Mouse (Mus musculus): Measurements from ENCODE around the gene Dapl1. TPM values are rescaled to one million over a fixed set of nuclear protein-coding genes. Genes with fewer than 3 reads are reported as not detected.
A peak's percentile ranks its signal among the peaks of the same experiment; 100 is the strongest.

Dapl1 gene
- polyA plus RNA-seq, 1 experiment, result 3.5 TPM

- H3K27ac ChIP-seq (ENCODE audit: control insufficient read depth, insufficient read depth, low read depth, low read length), result no peak overlapping the region
- H3K27me3 ChIP-seq (ENCODE audit: control insufficient read depth, insufficient read depth, low read length), result no peaks in the 10 kb centered on the region
- TF ChIP-seq POLR2A (IDR thresholded peaks at IDR 0.05; ENCODE audit: control insufficient read depth, low read depth, low read length), result no peak
- TF ChIP-seq CTCF (IDR thresholded peaks at IDR 0.05; ENCODE audit: control insufficient read depth, insufficient read depth, insufficient replicate concordance, low read depth, low read length), result no peak
- no peaks in the 10 kb centered on the region for H3K4me1 ChIP-seq (ENCODE audit: control insufficient read depth, insufficient read depth, low read length)
- H3K36me3 ChIP-seq (ENCODE audit: control insufficient read depth, insufficient read depth, low read length), result no peaks in the 10 kb centered on the region
- no peak overlapping the region for H3K4me3 ChIP-seq (ENCODE audit: control insufficient read depth, low read depth, low read length)
These were observed 20.8 kb upstream of the Dapl1 start for GRCm38 (mm10) chr2:59463428-59464182.

- H3K27me3 ChIP-seq (ENCODE audit: control insufficient read depth, insufficient read depth, low read length), result no peaks in the 10 kb centered on the region
- TF ChIP-seq POLR2A (IDR thresholded peaks at IDR 0.05; ENCODE audit: control insufficient read depth, low read depth, low read length), result no peak
- no peak for TF ChIP-seq CTCF (IDR thresholded peaks at IDR 0.05; ENCODE audit: control insufficient read depth, insufficient read depth, insufficient replicate concordance, low read depth, low read length)
- no peaks in the 10 kb centered on the region for H3K36me3 ChIP-seq (ENCODE audit: control insufficient read depth, insufficient read depth, low read length)
These were observed 18.8 kb upstream of the Dapl1 start for GRCm38 (mm10) chr2:59465671-59466070.

GRCm38 (mm10) chr2:59466358-59466757 lies 18.1 kb upstream of the Dapl1 start:
- Histone ChIP-seq H3K4me3 (ENCODE audit: control insufficient read depth, low read depth, low read length) (no peak overlapping the region), H3K4me1 (ENCODE audit: control insufficient read depth, insufficient read depth, low read length) (peaks cover 2% of the 10 kb centered on the region; the same call in 1 of the 2 replicates), H3K36me3 (ENCODE audit: control insufficient read depth, insufficient read depth, low read length) (no peaks in the 10 kb centered on the region), H3K27me3 (ENCODE audit: control insufficient read depth, insufficient read depth, low read length) (no peaks in the 10 kb centered on the region), H3K27ac (ENCODE audit: control insufficient read depth, insufficient read depth, low read depth, low read length) (no peak overlapping the region)
- TF ChIP-seq POLR2A (IDR thresholded peaks at IDR 0.05; ENCODE audit: control insufficient read depth, low read depth, low read length), result no peak
- no peak for TF ChIP-seq CTCF (IDR thresholded peaks at IDR 0.05; ENCODE audit: control insufficient read depth, insufficient read depth, insufficient replicate concordance, low read depth, low read length)

More at GRCm38 (mm10) chr2:59465671-59466070, 18.8 kb upstream of the Dapl1 start:
- Histone ChIP-seq H3K4me3 (ENCODE audit: control insufficient read depth, low read depth, low read length) (no peak overlapping the region), H3K4me1 (ENCODE audit: control insufficient read depth, insufficient read depth, low read length) (peaks cover 1% of the 10 kb centered on the region; the same call in 1 of the 2 replicates), H3K27ac (ENCODE audit: control insufficient read depth, insufficient read depth, low read depth, low read length) (no peak overlapping the region)

GRCm38 (mm10) chr2:59467085-59467484 lies 17.4 kb upstream of the Dapl1 start:
- Histone ChIP-seq H3K36me3 (ENCODE audit: control insufficient read depth, insufficient read depth, low read length) (no peaks in the 10 kb centered on the region), H3K4me3 (ENCODE audit: control insufficient read depth, low read depth, low read length) (no peak overlapping the region), H3K27ac (ENCODE audit: control insufficient read depth, insufficient read depth, low read depth, low read length) (no peak overlapping the region), H3K4me1 (ENCODE audit: control insufficient read depth, insufficient read depth, low read length) (peaks cover 2% of the 10 kb centered on the region; the same call in 1 of the 2 replicates), H3K27me3 (ENCODE audit: control insufficient read depth, insufficient read depth, low read length) (no peaks in the 10 kb centered on the region)
- no peak for TF ChIP-seq CTCF (IDR thresholded peaks at IDR 0.05; ENCODE audit: control insufficient read depth, insufficient read depth, insufficient replicate concordance, low read depth, low read length)
- TF ChIP-seq POLR2A (IDR thresholded peaks at IDR 0.05; ENCODE audit: control insufficient read depth, low read depth, low read length), result no peak

- Histone ChIP-seq H3K27me3 (ENCODE audit: control insufficient read depth, insufficient read depth, low read length) (no peaks in the 10 kb centered on the region), H3K27ac (ENCODE audit: control insufficient read depth, insufficient read depth, low read depth, low read length) (no peak overlapping the region), H3K36me3 (ENCODE audit: control insufficient read depth, insufficient read depth, low read length) (no peaks in the 10 kb centered on the region), H3K4me3 (ENCODE audit: control insufficient read depth, low read depth, low read length) (peak overlapping the region; percentile 17), H3K4me1 (ENCODE audit: control insufficient read depth, insufficient read depth, low read length) (peaks cover 2% of the 10 kb centered on the region; the same call in 1 of the 2 replicates)
- no peak for TF ChIP-seq POLR2A (IDR thresholded peaks at IDR 0.05; ENCODE audit: control insufficient read depth, low read depth, low read length)
These were observed 16.5 kb upstream of the Dapl1 start for GRCm38 (mm10) chr2:59467976-59468375.

- H3K4me1 ChIP-seq (ENCODE audit: control insufficient read depth, insufficient read depth, low read length), result peaks cover 2% of the 10 kb centered on the region; the same call in 1 of the 2 replicates
- H3K36me3 ChIP-seq (ENCODE audit: control insufficient read depth, insufficient read depth, low read length), result no peaks in the 10 kb centered on the region
- no peak for TF ChIP-seq POLR2A (IDR thresholded peaks at IDR 0.05; ENCODE audit: control insufficient read depth, low read depth, low read length)
- TF ChIP-seq CTCF (IDR thresholded peaks at IDR 0.05; ENCODE audit: control insufficient read depth, insufficient read depth, insufficient replicate concordance, low read depth, low read length), result no peak
- no peak overlapping the region for H3K27ac ChIP-seq (ENCODE audit: control insufficient read depth, insufficient read depth, low read depth, low read length)
- no peaks in the 10 kb centered on the region for H3K27me3 ChIP-seq (ENCODE audit: control insufficient read depth, insufficient read depth, low read length)
- no peak overlapping the region for H3K4me3 ChIP-seq (ENCODE audit: control insufficient read depth, low read depth, low read length)
These were observed 14.7 kb upstream of the Dapl1 start for GRCm38 (mm10) chr2:59469590-59470245.

- Histone ChIP-seq H3K4me1 (ENCODE audit: control insufficient read depth, insufficient read depth, low read length) (peaks cover 2% of the 10 kb centered on the region; the same call in 1 of the 2 replicates), H3K27ac (ENCODE audit: control insufficient read depth, insufficient read depth, low read depth, low read length) (peak overlapping the region; percentile 43; the same call in 1 of the 2 replicates), H3K4me3 (ENCODE audit: control insufficient read depth, low read depth, low read length) (peak overlapping the region; percentile 8), H3K36me3 (ENCODE audit: control insufficient read depth, insufficient read depth, low read length) (no peaks in the 10 kb centered on the region), H3K27me3 (ENCODE audit: control insufficient read depth, insufficient read depth, low read length) (no peaks in the 10 kb centered on the region)
- TF ChIP-seq POLR2A (IDR thresholded peaks at IDR 0.05; ENCODE audit: control insufficient read depth, low read depth, low read length) (no peak), CTCF (IDR thresholded peaks at IDR 0.05; ENCODE audit: control insufficient read depth, insufficient read depth, insufficient replicate concordance, low read depth, low read length) (no peak)
These were observed 14.0 kb upstream of the Dapl1 start for GRCm38 (mm10) chr2:59470326-59471031.
